Mouse (Mus musculus) bone marrow, adult 2 months (tissue): ENCODE measurements around the gene Sik3.

Experiments used
- CTCF ChIP-seq: fragments of 200-500 bp; IDR thresholded peaks from 2 replicates; pipeline ENCODE4 v1.5.1; 2011; ENCODE audit warnings: low read length, control low read depth; ENCODE audit not compliant: control insufficient read depth, insufficient read depth
- POLR2A ChIP-seq: fragments of 200-500 bp; IDR thresholded peaks from 2 replicates; pipeline ENCODE4 v1.6.1; 2011; ENCODE audit warnings: low read depth, mild to moderate bottlenecking, control low read depth, low read length, borderline replicate concordance; ENCODE audit not compliant: control insufficient read depth

- TF ChIP-seq CTCF (no peak), POLR2A (peak; percentile 66; the same call in 1 of the 2 replicates)
Measured at GRCm38 (mm10) chr9:46272677-46273454, 260.2 kb downstream of the Sik3 start, which contains the start of gene Zpr1.
